Mouse (Mus musculus) layer of hippocampus, adult 2 months (tissue): ENCODE data around the gene Sparcl1. TPM values are rescaled to one million over a fixed set of nuclear protein-coding genes. Genes with fewer than 3 reads are reported as not detected.
A peak's percentile ranks its signal among the peaks of the same experiment; 100 is the strongest.

Source experiments
- DNase-seq, 2 experiments: peaks; one replicate each; pipeline ENCODE4 v3.0.0; 2022; ENCODE audit warnings: low spot score in 2 of 2
- H3K27ac ChIP-seq: fragments of 200-600 bp; 2 replicates; pipeline ENCODE4 v1.8.1; 2022
- H3K4me3 ChIP-seq: fragments of 200-600 bp; 2 replicates; pipeline ENCODE4 v1.8.1; 2022; ENCODE audit warnings: mild to moderate bottlenecking
- CTCF ChIP-seq: fragments of 200-600 bp; conservative IDR thresholded peaks from 2 replicates; pipeline ENCODE4 v1.8.1; 2022; ENCODE audit warnings: antibody characterized with exemption, mild to moderate bottlenecking, moderate library complexity
- total RNA-seq, 2 experiments: library from RNA; stranded (reverse); gene quantifications; 2 replicates each; pipeline ENCODE4 v1.2.3; 2021

Sparcl1 gene
- total RNA-seq, 2 experiments from 2014 or later, result 1,426 to 1,439 TPM

DNA sequence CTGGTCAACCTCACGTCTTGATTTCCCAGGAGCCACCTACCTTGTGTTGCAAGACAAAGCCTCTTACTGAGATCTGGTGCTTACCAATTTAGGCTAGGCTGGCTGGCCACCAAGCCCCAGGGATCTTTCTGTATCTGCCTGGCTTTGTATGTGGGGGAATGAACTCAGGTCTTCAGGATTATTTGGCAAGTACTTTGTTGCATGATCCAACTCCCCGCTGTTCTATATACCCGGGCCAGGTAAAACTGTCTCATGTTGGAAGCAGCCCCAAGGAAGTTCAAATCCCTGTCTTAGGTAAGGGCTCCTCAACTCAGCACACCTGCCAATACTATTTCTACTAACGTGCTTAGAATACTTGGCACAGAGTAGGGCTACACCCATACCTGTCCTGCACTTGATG lies 17.4 kb upstream of the Sparcl1 start:
- TF ChIP-seq CTCF, result no peak
- Histone ChIP-seq H3K27ac (no peak overlapping the region), H3K4me3 (no peak overlapping the region)
- DNase-seq, result no peak

GRCm38 (mm10) chr5:104128281-104129031 lies 14.9 kb upstream of the Sparcl1 start:
- DNase-seq, result no peak
- Histone ChIP-seq H3K27ac (peak overlapping the region; percentile 19; the same call in 1 of the 2 replicates), H3K4me3 (no peak overlapping the region)
- TF ChIP-seq CTCF, result no peak

GRCm38 (mm10) chr5:104127351-104127750 lies 13.8 kb upstream of the Sparcl1 start:
- DNase-seq, result no peak
- no peak overlapping the region for H3K27ac ChIP-seq

DNA sequence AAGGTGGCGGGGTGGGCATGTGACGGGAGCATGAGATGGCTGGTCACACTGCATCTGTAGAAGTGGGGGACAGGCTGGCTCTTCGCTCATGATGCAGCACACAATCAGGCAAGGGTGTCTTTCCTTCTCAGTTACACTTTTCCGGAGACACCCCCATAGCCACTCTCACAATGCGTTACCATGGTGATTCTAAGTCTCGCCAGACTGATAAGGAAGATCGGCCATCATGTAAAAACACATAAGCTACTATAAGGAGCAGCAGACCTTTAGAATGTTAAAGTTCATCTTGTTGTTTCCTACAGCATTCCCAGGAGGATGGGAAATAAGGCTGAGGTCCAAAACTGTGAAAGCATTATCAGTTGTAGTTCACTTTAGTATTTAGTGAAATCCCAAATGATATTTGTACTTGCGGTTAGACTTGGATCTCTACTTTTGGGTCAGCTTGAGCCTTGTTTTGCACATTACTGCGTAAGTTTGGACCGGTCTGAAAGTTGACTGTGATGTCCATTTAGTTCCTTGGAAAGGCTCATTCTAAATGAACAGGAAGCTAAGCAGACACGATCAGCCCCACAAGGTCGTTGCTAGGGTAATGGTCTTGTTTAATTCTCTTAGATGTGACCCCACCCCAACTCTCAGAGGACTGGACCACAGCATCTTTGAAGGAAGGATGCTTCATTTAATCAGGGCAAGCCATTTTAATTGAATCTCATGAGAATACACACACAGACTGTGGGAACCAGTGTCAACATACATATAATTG lies 13.2 kb upstream of the Sparcl1 start:
- DNase-seq, result no peak
- Histone ChIP-seq H3K4me3 (no peak overlapping the region), H3K27ac (no peak overlapping the region)
- TF ChIP-seq CTCF, result no peak

More at GRCm38 (mm10) chr5:104127351-104127750, 13.8 kb upstream of the Sparcl1 start:
- TF ChIP-seq CTCF, result no peak
- no peak overlapping the region for H3K4me3 ChIP-seq

- Histone ChIP-seq H3K4me3 (no peak overlapping the region), H3K27ac (no peak overlapping the region)
- no peak for DNase-seq
- TF ChIP-seq CTCF, result no peak
Observed at GRCm38 (mm10) chr5:104124016-104124658, 10.6 kb upstream of the Sparcl1 start.

- TF ChIP-seq CTCF, result no peak
- DNase-seq, result peak; percentile 57 to 66
- Histone ChIP-seq H3K4me3 (no peak overlapping the region), H3K27ac (peak overlapping the region; percentile 97)
Observed at GRCm38 (mm10) chr5:104115890-104116289, 2.4 kb upstream of the Sparcl1 start.

DNA sequence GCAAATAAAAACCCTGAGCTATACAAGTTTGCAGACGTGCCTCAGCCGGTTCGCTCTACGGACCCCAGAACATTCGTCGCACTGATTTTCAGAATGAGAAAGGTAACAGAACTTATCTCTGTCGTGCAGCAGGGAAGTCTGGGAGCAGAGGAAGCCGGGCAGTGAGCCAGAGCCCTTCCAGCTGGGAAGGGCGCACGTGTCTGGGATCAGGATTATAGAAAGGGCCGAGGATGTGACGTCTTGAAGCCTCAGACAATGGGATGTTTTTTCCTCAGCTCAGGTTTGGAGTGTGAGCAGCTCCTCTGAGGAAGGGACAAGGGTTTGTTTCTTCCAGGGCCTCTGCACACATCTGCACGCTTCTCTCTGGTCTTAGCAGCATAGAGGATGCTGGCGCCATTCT lies 1.6 kb upstream of the Sparcl1 start:
- DNase-seq, result no peak
- Histone ChIP-seq H3K27ac (peak overlapping the region; percentile 97), H3K4me3 (peak overlapping the region; percentile 77; the same call in 1 of the 2 replicates)
- TF ChIP-seq CTCF, result no peak

DNA sequence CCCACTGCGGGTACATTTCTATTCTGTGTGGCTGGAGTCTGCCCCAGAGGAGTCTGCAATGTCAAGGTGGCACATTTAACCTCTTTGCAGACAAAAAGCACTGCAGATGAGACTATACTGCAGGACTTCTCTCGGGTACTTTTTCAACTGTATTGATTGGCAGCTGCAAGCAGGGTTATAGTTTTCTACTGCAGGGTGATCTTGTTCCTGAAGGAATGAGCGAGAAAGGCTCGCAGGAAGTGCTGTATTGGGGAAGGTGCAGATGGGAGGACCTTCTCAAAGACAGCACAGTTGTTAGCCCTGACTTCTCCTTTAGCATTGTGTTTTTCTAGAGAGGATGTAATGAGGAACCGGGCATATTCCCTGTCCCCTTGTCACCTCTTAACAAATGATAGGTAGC lies 1.0 kb downstream of the Sparcl1 start:
- DNase-seq, result no peak
- Histone ChIP-seq H3K27ac (peak overlapping the region; percentile 97), H3K4me3 (peak overlapping the region; percentile 77)
- no peak for TF ChIP-seq CTCF

- TF ChIP-seq CTCF, result peak; percentile 47
- no peak for DNase-seq
- Histone ChIP-seq H3K4me3 (peak overlapping the region; percentile 77), H3K27ac (peak overlapping the region; percentile 97)
Observed at GRCm38 (mm10) chr5:104112016-104112415, 1.5 kb downstream of the Sparcl1 start.

DNA sequence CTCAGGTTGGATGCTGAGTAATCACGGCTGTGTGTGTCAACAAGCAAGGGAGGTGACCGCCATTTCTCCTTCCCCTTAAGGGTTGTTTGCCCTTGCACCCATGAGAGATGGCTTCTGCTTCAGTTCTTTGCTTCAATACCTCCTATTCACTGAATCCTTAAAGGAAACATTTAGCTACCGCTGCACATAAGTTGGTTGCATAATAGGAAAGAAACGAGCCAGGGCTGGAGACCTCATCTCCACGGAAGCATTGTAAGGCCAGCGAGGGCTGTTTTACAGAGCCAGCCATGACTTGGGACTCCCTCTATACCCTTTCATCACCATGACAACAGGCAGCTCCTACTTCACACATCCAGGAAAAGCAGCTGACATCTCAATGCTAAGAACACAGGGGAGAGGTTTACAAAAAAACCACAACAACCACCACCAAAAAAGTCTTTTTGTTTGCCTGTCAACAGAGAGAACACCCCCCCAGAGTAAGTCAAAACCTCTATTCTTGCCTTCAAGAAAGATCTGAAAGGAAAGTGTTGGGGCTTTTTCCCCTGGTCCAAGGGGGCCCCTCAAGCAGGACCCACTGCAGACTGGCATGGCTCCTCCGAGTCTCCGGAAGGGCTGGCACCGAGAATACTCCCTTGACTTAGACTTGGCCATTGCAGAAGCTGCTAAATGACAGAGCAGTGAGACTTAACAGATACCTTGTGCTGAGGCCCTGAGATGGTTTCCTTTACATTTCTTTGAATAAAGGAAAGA lies 3.2 kb downstream of the Sparcl1 start:
- Histone ChIP-seq H3K27ac (peak overlapping the region; percentile 97), H3K4me3 (peak overlapping the region; percentile 77)
- no peak for TF ChIP-seq CTCF
- peak in 1 of 2 experiments; percentile 81 for DNase-seq

DNA sequence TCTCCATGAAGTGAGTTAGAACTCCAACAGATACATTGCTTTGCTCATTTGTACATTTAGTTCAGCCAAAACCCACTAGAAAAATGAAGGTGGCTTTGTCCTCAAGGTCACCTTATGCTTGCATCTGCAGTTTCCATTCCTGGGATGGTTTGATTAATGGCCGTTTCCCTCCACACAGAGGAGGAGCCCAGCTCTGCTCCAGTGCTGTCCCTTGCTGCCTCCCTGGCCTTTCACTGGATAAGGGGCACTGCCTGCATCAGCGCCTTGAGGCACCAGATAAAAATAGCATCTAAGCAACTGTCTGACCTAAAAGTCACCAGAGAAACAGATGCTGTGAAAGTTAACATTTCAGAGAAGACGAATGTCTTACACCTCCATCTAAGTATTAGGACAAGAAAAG lies 4.0 kb downstream of the Sparcl1 start:
- TF ChIP-seq CTCF, result no peak
- peak overlapping the region; percentile 97 for H3K27ac ChIP-seq
- H3K4me3 ChIP-seq, result peak overlapping the region; percentile 77
- no peak for DNase-seq

DNA sequence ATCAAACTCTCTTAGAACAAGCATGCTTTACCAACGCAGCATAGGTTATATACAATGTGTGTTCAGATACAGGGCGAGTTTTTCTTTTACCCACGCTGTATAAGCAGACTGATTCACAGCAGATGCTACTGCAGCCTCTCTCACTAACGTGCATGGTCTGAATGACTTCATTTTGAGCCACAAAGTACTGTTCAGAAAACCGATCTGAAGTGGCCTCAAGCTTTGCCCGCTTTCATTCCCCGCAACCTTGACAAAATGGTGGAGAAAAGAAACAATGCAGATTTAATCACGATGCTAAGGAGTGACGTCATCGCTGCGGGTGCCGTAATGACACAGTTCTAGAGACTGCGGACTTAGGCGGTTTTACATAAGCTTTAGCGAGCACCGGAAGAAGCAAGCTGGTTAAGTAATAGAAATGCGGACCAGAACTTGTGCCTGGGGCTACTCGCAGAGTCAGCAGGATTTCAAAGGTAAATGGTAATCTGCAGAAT lies 4.6 kb downstream of the Sparcl1 start:
- Histone ChIP-seq H3K4me3 (peak overlapping the region; percentile 77), H3K27ac (peak overlapping the region; percentile 97)
- TF ChIP-seq CTCF, result no peak
- DNase-seq, result peak; percentile 53 to 63
